Mouse (Mus musculus) CH12.LX (cell line): ENCODE data around the gene Tgfb1. TPM values are rescaled to one million over a fixed set of nuclear protein-coding genes. Genes with fewer than 3 reads are reported as not detected.
A peak's percentile ranks its signal among the peaks of the same experiment; 100 is the strongest.

Source experiments
- DNase-seq: peaks from one replicate; pipeline ENCODE4 v3.0.0-alpha.2; 2013; ENCODE audit errors: extremely low read depth
- H3K27ac ChIP-seq: 2 replicates; pipeline ENCODE4 v1.5.1; 2012; ENCODE audit warnings: low read depth, mild to moderate bottlenecking, control low read depth, moderate library complexity; ENCODE audit not compliant: insufficient read depth
- H3K27me3 ChIP-seq: replicated peaks from 2 replicates; pipeline ENCODE3; 2012; ENCODE audit warnings: inconsistent platforms
- H3K36me3 ChIP-seq, 2 experiments: replicated peaks in 1 of 2; 2 replicates each; pipeline versions ENCODE3 to v1.6.1; 2012; ENCODE audit warnings: inconsistent platforms in 1 of 2, low read length in 1 of 2, mild to moderate bottlenecking in 1 of 2, mixed read lengths in 1 of 2, moderate library complexity in 1 of 2; ENCODE audit not compliant: control insufficient read depth in 1 of 2, insufficient read depth in 1 of 2
- H3K4me1 ChIP-seq, 2 experiments: 2 replicates each; pipeline ENCODE4 v1.6.1; 2012; ENCODE audit warnings: inconsistent platforms in 1 of 2, moderate library complexity in 1 of 2; ENCODE audit not compliant: insufficient read depth in 2 of 2, control insufficient read depth in 1 of 2
- H3K4me2 ChIP-seq: 2 replicates; pipeline ENCODE4 v1.6.1; 2012; ENCODE audit warnings: low read depth, mild to moderate bottlenecking, control low read depth; ENCODE audit not compliant: poor library complexity, insufficient read depth, severe bottlenecking
- H3K4me3 ChIP-seq, 3 experiments: fragments of 150-350 bp in 1 of 3; sonication (generic) in 1 of 3; replicated peaks in 1 of 3; 2 replicates each; pipeline versions ENCODE3 to v1.5.1; 2011 to 2012; ENCODE audit warnings: low read depth in 2 of 3, low read length in 2 of 3, mild to moderate bottlenecking in 2 of 3, moderate library complexity in 2 of 3, control low read depth in 1 of 3, improper control_type of control experiment in 1 of 3, inconsistent platforms in 1 of 3, mixed read lengths in 1 of 3; ENCODE audit not compliant: poor library complexity in 1 of 3
- H3K79me2 ChIP-seq: replicated peaks from 2 replicates; pipeline ENCODE4 v1.6.1; 2012; ENCODE audit warnings: mild to moderate bottlenecking, moderate library complexity; ENCODE audit not compliant: control insufficient read depth, poor library complexity, insufficient read depth, severe bottlenecking; ENCODE audit errors: extremely low read depth
- H3K9ac ChIP-seq: 2 replicates; pipeline ENCODE4 v1.6.1; 2012; ENCODE audit warnings: low read depth, mild to moderate bottlenecking, control low read depth, moderate library complexity; ENCODE audit not compliant: insufficient read depth
- H3K9me3 ChIP-seq: replicated peaks from 2 replicates; pipeline ENCODE3; 2012; ENCODE audit warnings: low read length, inconsistent platforms, mixed read lengths
- BHLHE40 ChIP-seq: IDR thresholded peaks from 2 replicates; pipeline ENCODE4 v1.6.1; 2011; ENCODE audit warnings: mild to moderate bottlenecking, low read depth, low read length, improper control_type of control experiment
- CTCF ChIP-seq, 2 experiments: IDR thresholded peaks in 1 of 2; conservative IDR thresholded peaks in 1 of 2; 2 replicates each; pipeline ENCODE4 v1.5.1; 2011 to 2012; ENCODE audit warnings: low read depth in 2 of 2, low read length in 2 of 2, improper control_type of control experiment in 1 of 2, inconsistent platforms in 1 of 2, mild to moderate bottlenecking in 1 of 2, moderate library complexity in 1 of 2
- E2F4 ChIP-seq: IDR thresholded peaks from 2 replicates; pipeline ENCODE4 v1.6.1; 2011; ENCODE audit warnings: low read depth, low read length, improper control_type of control experiment; ENCODE audit not compliant: insufficient replicate concordance
- EP300 ChIP-seq: IDR thresholded peaks from 2 replicates; pipeline ENCODE4 v1.6.1; 2011; ENCODE audit warnings: low read length, improper control_type of control experiment
- ETS1 ChIP-seq: conservative IDR thresholded peaks from 2 replicates; pipeline ENCODE4 v1.6.1; 2012; ENCODE audit warnings: low read depth, mild to moderate bottlenecking, inconsistent platforms, low read length, improper control_type of control experiment, moderate library complexity
- JUND ChIP-seq: conservative IDR thresholded peaks from 2 replicates; pipeline ENCODE4 v1.6.1; 2011; ENCODE audit warnings: low read depth, low read length, improper control_type of control experiment
- KAT2A ChIP-seq: IDR thresholded peaks from 2 replicates; pipeline ENCODE4 v1.6.1; 2012; ENCODE audit warnings: low read length, improper control_type of control experiment, inconsistent platforms; ENCODE audit not compliant: insufficient replicate concordance
- MAFK ChIP-seq: IDR thresholded peaks from 2 replicates; pipeline ENCODE4 v1.6.1; 2011; ENCODE audit warnings: low read length, improper control_type of control experiment; ENCODE audit not compliant: insufficient replicate concordance
- MAX ChIP-seq: IDR thresholded peaks from 2 replicates; pipeline ENCODE4 v1.6.1; 2011; ENCODE audit warnings: low read length, improper control_type of control experiment
- MEF2A ChIP-seq: IDR thresholded peaks from 2 replicates; pipeline ENCODE4 v1.6.1; 2014; ENCODE audit warnings: low read depth, mild to moderate bottlenecking, inconsistent platforms, low read length, improper control_type of control experiment, borderline replicate concordance
- NELFE ChIP-seq: IDR thresholded peaks from 2 replicates; pipeline ENCODE4 v1.6.1; 2011; ENCODE audit warnings: low read depth, low read length, improper control_type of control experiment
- NRF1 ChIP-seq: IDR thresholded peaks from 2 replicates; pipeline ENCODE4 v1.6.1; 2014; ENCODE audit warnings: low read depth, mild to moderate bottlenecking, inconsistent platforms, low read length, improper control_type of control experiment, moderate library complexity
- POLR2A ChIP-seq: IDR thresholded peaks from 2 replicates; pipeline ENCODE4 v1.6.1; 2011; ENCODE audit warnings: low read depth, mild to moderate bottlenecking, improper control_type of control experiment, low read length
- RAD21 ChIP-seq: IDR thresholded peaks from 2 replicates; pipeline ENCODE4 v1.6.1; 2011; ENCODE audit warnings: low read depth, mild to moderate bottlenecking, low read length, improper control_type of control experiment, moderate library complexity
- SIN3A ChIP-seq: IDR thresholded peaks from 2 replicates; pipeline ENCODE4 v1.6.1; 2012; ENCODE audit warnings: low read length, improper control_type of control experiment, inconsistent platforms
- SMC3 ChIP-seq: IDR thresholded peaks from 2 replicates; pipeline ENCODE4 v1.6.1; 2011; ENCODE audit warnings: low read depth, low read length, improper control_type of control experiment
- TCF12 ChIP-seq: IDR thresholded peaks from 2 replicates; pipeline ENCODE4 v1.6.1; 2014; ENCODE audit warnings: low read depth, mild to moderate bottlenecking, inconsistent platforms, low read length, improper control_type of control experiment
- ZKSCAN1 ChIP-seq: IDR thresholded peaks from 2 replicates; pipeline ENCODE4 v1.6.1; 2012; ENCODE audit warnings: low read depth, inconsistent platforms, low read length, improper control_type of control experiment, borderline replicate concordance
- ZMIZ1 ChIP-seq: IDR thresholded peaks from 2 replicates; pipeline ENCODE4 v1.6.1; 2012; ENCODE audit warnings: low read depth, mild to moderate bottlenecking, inconsistent platforms, low read length, improper control_type of control experiment
- ZNF384 ChIP-seq: IDR thresholded peaks from 2 replicates; pipeline ENCODE4 v1.6.1; 2012; ENCODE audit warnings: low read depth, low read length, improper control_type of control experiment, inconsistent platforms
- dilution Hi-C: fragments of 300-500 bp; cut with MboI; formaldehyde crosslinking; loops from 2 replicates; pipeline ENCODE4 v1.14.3; 2020; ENCODE audit warnings: low sequenced_read_pairs; ENCODE audit not compliant: extremely low pct_unique_long_range_greater_than_20kb, extremely low pct_ligation_motif_present
- in situ Hi-C: fragments of 300-500 bp; cut with MboI; formaldehyde crosslinking; loops from 3 replicates; pipeline ENCODE4 v1.14.3; 2019; ENCODE audit warnings: low sequenced_read_pairs, low pct_ligation_motif_present, low pct_unique_long_range_greater_than_20kb, mixed read lengths
- polyA plus RNA-seq: library from polyadenylated mRNA; unstranded; fragments of >175 nt; gene quantifications from 2 replicates; pipeline ENCODE4 v1.2.1, GENCODE M21; 2012; ENCODE audit warnings: low read depth; ENCODE audit not compliant: insufficient read length
- total RNA-seq, 2 experiments: library from RNA; depleted of rRNA; stranded (reverse); fragments of 300-350 nt in 1 of 2; fragments of >200 nt in 1 of 2; gene quantifications; 2 replicates each; pipeline ENCODE4 v1.2.3; 2012 to 2014

Gene Tgfb1
- total and polyA plus RNA-seq, 3 experiments, result 9.2 to 109 (median 25.9) TPM

DNA sequence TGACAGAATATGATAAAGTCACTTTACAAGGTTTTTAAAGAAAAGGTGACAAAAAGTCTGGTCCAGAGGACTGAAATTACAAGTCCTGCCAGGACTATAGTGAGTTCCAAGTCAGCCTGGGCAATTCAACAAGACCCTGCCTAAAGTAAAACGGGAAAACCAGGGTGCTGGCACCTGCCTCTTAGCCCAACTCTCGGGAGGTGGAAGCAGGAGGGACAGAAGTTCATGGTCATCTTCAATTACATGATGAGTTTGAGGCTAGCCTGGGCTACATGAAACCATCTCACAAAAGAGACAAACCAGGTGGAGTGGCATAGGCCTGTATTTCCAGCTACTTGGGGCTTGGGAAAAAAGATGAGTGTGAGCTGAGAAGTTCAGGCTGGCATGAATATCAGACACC is 15.1 kb upstream of the Tgfb1 start:
- Histone ChIP-seq H3K27me3 (no peaks in the 10 kb centered on the region), H3K4me2 (no peak overlapping the region), H3K4me1 (peaks cover 0 to 3% of the 10 kb centered on the region in 2 experiments; a peak in 1 of 4 replicates), H3K4me3 (no peak overlapping the region), H3K9me3 (peaks cover 3% of the 10 kb centered on the region), H3K79me2 (no peaks in the 10 kb centered on the region), H3K36me3 (peaks cover 28 to 53% of the 10 kb centered on the region in 2 experiments), H3K9ac (no peak overlapping the region), H3K27ac (no peak overlapping the region)
- no peak for DNase-seq
- dilution Hi-C loops (no loop called here), in situ Hi-C loops (no loop called here)
- TF ChIP-seq BHLHE40 (no peak), POLR2A (no peak), NELFE (no peak), MEF2A (no peak), RAD21 (no peak), MAX (no peak), MAFK (no peak), ZKSCAN1 (no peak)

DNA sequence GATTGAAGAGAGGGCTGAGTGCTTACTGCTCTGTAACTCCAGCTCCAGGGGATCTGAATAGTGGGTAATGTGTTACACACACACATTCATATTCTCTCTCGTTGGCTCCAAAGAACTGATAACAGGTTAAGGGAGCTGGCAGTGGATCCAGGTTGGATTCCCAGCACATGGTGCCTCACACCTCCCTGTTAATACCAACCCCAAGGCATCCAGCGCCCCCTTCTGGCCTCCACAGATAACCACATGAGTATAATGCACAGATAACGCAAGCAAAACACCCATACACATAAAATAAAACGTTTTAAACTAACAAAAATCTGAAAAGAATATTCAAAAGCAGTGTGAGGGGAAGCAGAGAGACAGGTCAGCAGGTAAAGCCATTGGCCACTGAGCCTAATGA is 14.4 kb upstream of the Tgfb1 start:
- TF ChIP-seq NRF1 (no peak), CTCF (conservative IDR thresholded peaks at IDR 0.05 in 1 of 2, IDR thresholded peaks at IDR 0.05 in 1 of 2; ENCODE audit: low read depth in 2 of 2, low read length in 2 of 2) (peak in 1 of 2 experiments; percentile 48; a peak in 2 of 4 replicates)
- no peak overlapping the region for H3K9ac ChIP-seq
- in situ Hi-C loops, result no loop called here
- H3K27me3 ChIP-seq, result no peaks in the 10 kb centered on the region
- no peak for DNase-seq
- no peak overlapping the region for H3K4me2 ChIP-seq
- H3K79me2 ChIP-seq, result no peaks in the 10 kb centered on the region
- no peak overlapping the region for H3K4me3 ChIP-seq
- H3K4me1 ChIP-seq, result peaks cover 0 to 7% of the 10 kb centered on the region in 2 experiments; a peak in 2 of 4 replicates
- peaks cover 6% of the 10 kb centered on the region for H3K9me3 ChIP-seq
- dilution Hi-C loops, result no loop called here
- H3K27ac ChIP-seq, result no peak overlapping the region
- peaks cover 22 to 46% of the 10 kb centered on the region in 2 experiments for H3K36me3 ChIP-seq

GRCm38 (mm10) chr7:25674297-25674696 is 12.5 kb upstream of the Tgfb1 start:
- peaks cover 2 to 24% of the 10 kb centered on the region in 2 experiments; a peak in 2 of 4 replicates for H3K4me1 ChIP-seq
- H3K4me2 ChIP-seq, result no peak overlapping the region
- DNase-seq, result no peak
- no peak overlapping the region for H3K27ac ChIP-seq
- no peaks in the 10 kb centered on the region for H3K27me3 ChIP-seq
- H3K9me3 ChIP-seq, result peaks cover 6% of the 10 kb centered on the region
- TF ChIP-seq ZMIZ1, result no peak
- no peak for TF ChIP-seq BHLHE40
- TF ChIP-seq SMC3, result no peak
- TF ChIP-seq SIN3A, result no peak
- TF ChIP-seq RAD21, result no peak
- no peak for TF ChIP-seq TCF12
- no peak for TF ChIP-seq KAT2A
- TF ChIP-seq JUND, result no peak
- no peak for TF ChIP-seq MEF2A
- no peak for TF ChIP-seq ZKSCAN1
- no peak for TF ChIP-seq NELFE
- no peak for TF ChIP-seq ZNF384
- TF ChIP-seq MAX, result no peak
- no peak for TF ChIP-seq E2F4
- no peak for TF ChIP-seq ETS1
- TF ChIP-seq NRF1, result no peak
- no peak for TF ChIP-seq EP300
- no peak for TF ChIP-seq CTCF (conservative IDR thresholded peaks at IDR 0.05 in 1 of 2, IDR thresholded peaks at IDR 0.05 in 1 of 2; ENCODE audit: low read depth in 2 of 2, low read length in 2 of 2)
- TF ChIP-seq, all 38 proteins: peak for 0
- H3K79me2 ChIP-seq, result no peaks in the 10 kb centered on the region
- dilution Hi-C loops, result no loop called here
- H3K9ac ChIP-seq, result no peak overlapping the region
- in situ Hi-C loops, result no loop called here
- peaks cover 4 to 27% of the 10 kb centered on the region in 2 experiments for H3K36me3 ChIP-seq
- H3K4me3 ChIP-seq, result no peak overlapping the region
